Mouse (Mus musculus) CD4-positive helper T cell, adult 2 months (primary cell): Measurements from ENCODE around the gene Emc7.

Experiments
- DNase-seq: peaks from one replicate; pipeline ENCODE4 v3.0.0-alpha.2; 2012; ENCODE audit warnings: low read depth, missing footprints, low spot score

Emc7 gene

GRCm38 (mm10) chr2:112476554-112476953, 21.8 kb downstream of the Emc7 start:
- no peak for DNase-seq

DNA sequence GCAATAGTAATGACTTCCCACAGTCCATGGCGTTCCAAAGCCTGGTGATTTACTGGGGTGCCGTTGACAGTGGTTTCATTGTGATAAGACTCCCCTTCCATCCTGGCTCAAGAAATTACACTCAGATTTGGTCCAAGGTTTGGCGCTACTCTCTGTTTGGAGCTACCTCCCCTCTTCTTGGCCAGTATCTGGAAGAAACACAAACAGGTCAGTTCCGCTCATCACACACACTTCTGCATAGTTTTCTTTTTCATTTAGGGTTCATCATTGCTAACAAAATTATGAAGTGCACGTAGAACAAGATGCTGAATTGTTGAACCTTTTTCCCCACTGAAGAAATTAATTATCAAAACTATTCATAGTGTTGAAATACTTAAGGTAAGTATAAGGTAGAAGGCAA, 25.9 kb downstream of the Emc7 start, which contains the start of gene Chrm5:
Gene Chrm5 (minus strand): TSS at position 101 of the 400 bp plus-strand sequence.
- no peak for DNase-seq

DNA sequence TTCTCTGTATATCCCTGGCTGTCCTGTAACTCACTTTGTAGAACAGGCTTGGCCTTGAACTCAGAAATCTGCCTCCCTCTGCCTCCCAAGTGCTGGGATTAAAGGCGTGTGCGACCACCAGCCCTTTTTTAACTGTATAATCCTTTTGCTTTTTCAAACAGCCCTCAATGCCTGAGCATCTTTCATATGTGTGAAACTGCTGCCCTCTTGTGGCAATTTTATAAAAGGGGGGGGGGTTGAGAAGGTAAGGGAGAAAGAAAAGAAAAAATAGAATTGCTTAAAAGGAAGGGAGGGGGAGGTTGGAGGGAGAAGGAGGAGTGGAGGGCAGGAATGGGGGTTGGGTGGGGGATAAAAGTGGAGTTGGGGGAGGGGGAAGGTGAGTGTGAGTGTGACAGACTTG, 26.8 kb downstream of the Emc7 start:
- peak; percentile 62 for DNase-seq

GRCm38 (mm10) chr2:112482533-112483333, 27.9 kb downstream of the Emc7 start:
- DNase-seq: no peak

- no peak for DNase-seq
These were observed 28.5 kb downstream of the Emc7 start for GRCm38 (mm10) chr2:112483334-112483651.

DNA sequence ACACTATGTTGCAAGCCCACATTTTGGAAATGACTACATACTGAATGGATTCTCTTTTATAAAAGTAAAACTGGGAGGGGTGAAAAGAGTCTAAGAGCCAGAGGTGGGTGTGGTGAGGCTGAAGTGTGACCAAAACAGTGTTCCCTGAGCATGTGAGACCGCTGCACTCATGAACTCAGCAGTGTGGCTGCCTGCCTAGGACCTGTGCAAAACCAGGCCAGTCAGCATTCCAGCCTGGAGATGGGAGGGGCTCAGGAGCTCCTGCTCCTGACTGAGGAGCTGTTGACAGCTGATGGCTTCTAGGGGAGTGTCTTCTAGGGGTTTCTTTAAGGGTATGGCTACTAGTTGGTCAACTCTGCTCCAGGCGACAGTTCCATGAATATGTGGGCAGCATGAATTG, 30.1 kb downstream of the Emc7 start:
- no peak for DNase-seq

- DNase-seq: no peak
These were observed 35.8 kb downstream of the Emc7 start for GRCm38 (mm10) chr2:112490483-112491196.

DNA sequence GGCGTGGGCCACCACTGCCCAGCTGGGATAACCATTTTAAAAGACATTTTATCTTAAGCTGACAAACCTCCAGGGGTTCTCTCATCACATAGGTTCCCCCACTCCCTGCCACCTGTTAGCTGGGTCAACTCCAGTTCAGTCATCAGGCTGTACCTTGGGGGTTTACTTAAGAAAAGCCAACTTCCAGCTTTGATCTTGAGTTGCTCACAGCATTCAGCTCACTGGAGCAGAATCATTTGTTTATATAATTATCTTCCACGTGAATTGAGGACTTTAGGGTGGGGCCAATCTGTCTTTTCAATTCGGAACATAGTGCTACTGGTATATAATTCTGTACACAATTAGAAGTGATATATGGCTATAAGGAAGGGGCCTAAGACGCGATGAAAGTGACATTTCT, 36.8 kb downstream of the Emc7 start:
- no peak for DNase-seq

DNA sequence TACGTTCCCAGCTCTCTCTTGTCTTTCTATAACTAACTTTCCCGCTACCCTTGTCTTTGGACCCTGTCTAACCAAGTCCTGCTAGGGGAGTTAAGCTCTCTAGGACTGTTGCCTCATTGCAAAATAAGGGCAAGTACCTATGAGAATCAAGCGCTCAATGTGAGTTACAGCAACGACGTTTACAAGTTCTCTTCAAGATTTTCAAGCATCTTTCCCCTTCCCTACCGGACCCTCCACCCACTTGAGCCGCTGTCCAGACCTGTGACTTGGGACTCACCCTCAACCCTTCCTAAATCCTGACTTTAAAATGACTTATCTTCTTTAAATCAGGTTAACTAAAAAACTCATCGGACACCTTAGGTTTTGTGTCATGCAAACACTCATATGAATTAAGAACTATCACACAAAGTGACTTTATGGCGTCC, 37.6 kb downstream of the Emc7 start:
- peak; percentile 54 for DNase-seq

GRCm38 (mm10) chr2:112492856-112493538, 38.2 kb downstream of the Emc7 start, which contains the start of gene Aven:
Gene Aven, plus strand, starts transcription at chr2:112492964.
- DNase-seq: peak; percentile 79

GRCm38 (mm10) chr2:112493539-112494260, 38.9 kb downstream of the Emc7 start:
- DNase-seq: no peak

GRCm38 (mm10) chr2:112497851-112498250, 43.1 kb downstream of the Emc7 start:
- DNase-seq: no peak

DNA sequence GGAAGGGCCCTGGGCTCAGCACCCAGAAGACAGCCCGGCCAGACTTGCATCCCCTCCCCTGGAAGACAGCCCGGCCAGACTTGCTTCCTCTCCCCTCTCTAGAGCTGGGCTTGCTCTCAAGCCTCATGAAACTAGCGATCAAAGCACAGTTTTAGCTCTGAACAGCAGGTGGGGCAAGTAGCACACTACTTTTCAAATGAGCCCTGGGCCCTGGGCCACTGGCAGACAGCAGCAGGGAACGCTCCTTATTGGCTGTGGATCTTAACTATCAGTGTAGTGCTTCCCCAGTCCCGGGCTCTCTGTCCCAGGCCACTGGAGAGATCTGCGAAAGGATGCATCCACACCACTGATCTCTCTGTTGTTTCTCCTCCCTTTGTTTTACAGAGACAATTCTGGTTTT, 46.4 kb downstream of the Emc7 start:
- peak; percentile 81 for DNase-seq

DNA sequence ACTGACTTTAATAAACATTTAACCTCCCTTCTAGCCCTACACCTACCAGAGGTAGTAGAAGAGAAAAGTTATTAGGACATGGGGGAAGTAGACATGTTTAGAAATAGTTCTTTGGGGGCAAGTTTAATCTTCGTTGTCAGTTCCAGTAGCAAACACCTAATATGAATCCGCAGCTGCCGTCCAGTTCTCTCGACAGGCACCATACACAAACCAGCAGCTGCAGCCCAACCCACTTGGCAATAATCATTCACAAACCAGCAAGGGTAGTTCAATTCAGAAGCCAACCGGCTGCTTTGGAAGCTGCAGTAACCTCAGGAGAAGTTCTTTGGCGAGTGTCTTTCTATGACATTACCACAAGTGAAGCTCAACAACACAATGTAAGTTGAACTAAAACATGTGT, 49.2 kb downstream of the Emc7 start:
- DNase-seq: no peak

- no peak for DNase-seq
These were observed 52.1 kb downstream of the Emc7 start for GRCm38 (mm10) chr2:112506841-112507435.

GRCm38 (mm10) chr2:112507444-112507843, 52.6 kb downstream of the Emc7 start:
- no peak for DNase-seq

DNA sequence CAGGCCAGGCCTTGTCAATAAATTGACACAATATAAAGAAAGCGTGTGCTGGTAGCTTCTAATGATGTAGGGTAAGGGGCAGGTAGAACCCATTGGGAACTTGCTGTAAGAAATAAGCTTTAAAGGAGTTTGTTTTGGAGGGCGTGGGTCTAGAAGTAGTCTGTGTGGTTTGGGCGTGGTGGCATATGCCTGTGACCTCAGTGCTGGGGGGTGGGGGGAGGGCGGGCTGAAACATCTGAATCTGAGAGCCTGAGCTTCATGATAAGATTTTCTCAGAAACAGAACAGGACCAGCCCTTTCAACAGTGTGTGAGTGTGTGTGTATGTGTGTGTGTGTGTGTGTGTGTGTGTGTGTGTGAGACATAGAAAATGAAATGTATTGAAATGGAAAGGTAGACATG, 55.3 kb downstream of the Emc7 start:
- peak; percentile 94 for DNase-seq

GRCm38 (mm10) chr2:112513036-112513435, 58.2 kb downstream of the Emc7 start:
- DNase-seq: peak; percentile 29

DNA sequence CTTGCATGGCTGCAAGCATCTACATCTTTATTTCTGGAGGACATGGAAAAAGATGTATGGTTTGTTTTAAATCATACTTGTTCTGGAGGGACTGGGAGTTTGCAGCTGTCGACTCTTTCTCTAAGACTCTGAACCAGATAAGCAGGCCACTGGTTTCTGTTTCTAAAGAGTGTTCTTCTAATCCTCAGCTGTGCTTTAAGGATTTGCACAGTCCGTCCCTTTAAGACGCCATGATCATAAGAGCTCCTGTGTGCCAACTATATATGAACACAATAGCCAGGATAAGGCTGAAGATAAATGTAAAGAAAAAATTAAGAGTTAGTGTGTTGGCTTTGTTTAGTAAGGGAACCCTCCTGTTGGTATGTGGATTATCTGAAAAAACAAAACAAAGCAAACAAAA, 61.9 kb downstream of the Emc7 start:
- DNase-seq: no peak

DNA sequence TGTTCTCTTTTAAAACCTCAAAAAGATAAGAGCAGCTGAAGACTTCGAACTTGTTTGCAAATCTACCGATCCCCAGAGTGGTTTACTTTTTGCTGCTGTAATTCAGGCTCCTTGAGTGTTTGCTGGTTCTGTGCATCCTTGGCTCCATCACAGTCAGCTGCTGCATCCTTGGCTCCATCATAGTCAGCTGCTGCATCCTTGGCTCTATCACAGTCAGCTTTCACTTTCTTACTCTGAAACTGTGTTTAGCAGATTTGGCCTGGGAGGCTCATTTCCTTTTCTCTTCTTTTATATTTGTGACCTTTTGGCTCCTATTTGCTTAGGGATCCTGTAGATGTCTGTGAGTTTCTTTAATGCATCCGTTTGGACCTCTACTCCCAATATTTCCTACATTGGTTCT, 62.4 kb downstream of the Emc7 start:
- DNase-seq: peak; percentile 34

DNA sequence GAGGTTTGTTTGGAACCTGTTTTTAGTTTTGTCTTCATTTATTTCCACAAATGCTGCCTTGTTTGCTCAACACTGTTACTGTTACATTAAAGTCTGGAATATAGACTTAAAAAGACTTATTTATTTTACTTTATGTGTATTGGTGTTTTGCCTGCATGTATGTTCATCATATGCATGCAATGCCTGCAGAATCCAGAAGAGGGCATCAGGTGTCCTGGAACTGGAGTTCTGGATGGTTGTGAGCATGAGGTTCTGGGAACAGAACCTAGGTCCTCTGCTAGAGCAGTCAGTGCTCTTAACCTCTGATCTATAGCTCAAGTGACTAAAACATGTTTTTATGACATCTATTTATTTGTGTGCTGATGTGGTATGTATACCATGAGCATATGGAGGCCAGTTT, 63.7 kb downstream of the Emc7 start:
- no peak for DNase-seq
